Mouse (Mus musculus) ES-Bruce4 (cell line): ENCODE data around the gene Ccdc92b.

Experiments used
- CTCF ChIP-seq: IDR thresholded peaks from one replicate; pipeline ENCODE4 v1.8.1; 2011; ENCODE audit warnings: low read depth, low read length
- EP300 ChIP-seq: IDR thresholded peaks from 2 replicates; pipeline ENCODE4 v1.6.1; 2011; ENCODE audit warnings: low read depth, low read length; ENCODE audit not compliant: insufficient read depth
- POLR2A ChIP-seq: IDR thresholded peaks from one replicate; pipeline ENCODE4 v1.8.1; 2011; ENCODE audit warnings: low read length; ENCODE audit not compliant: insufficient read depth

DNA sequence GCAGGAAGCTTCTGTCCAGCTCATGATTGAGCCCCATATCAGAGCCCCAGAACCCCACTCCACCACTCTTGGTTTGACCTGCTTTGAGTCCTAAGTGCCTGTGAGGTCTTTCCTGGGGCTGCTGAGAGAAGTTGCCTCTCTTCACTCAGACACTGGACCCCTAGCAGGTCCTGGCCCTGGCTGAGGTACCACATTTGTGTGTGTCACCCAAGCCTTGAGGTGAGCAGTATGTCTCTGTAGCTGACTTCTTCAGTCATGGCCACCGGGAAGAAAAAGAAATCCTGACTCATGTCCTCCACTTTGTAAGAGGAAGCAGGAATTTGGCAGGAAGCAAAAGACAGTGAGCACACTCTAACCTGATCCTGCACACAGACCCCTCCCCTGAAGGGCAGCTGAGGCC lies 20.2 kb downstream of the Ccdc92b start:
- no peak for TF ChIP-seq POLR2A
- TF ChIP-seq EP300: no peak
- TF ChIP-seq CTCF: no peak
